Mouse (Mus musculus): ENCODE measurements around the gene Utf1.

Utf1 gene

DNA sequence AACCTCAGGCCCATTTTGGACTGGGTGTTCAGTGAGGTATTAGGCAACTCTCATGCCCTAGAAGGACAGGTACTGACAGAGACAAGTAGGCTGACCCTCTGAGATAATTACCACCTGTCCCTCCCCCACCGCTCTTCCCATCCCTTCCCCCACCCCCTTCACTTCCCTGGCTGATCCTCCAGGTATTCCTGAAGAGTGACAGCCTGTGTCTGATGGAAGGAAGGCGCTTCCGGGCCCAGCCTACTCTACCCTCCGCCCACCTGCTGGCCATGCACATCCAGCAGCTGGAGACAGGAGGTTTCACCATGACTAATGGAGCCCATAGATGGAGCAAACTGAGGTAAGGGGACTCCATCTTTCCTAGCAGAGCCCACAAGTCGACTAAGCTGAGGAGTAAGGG, 5.8 kb upstream of the Utf1 start:
- no peak for DNase-seq (ENCODE audit: low spot score in 2 of 2)

DNA sequence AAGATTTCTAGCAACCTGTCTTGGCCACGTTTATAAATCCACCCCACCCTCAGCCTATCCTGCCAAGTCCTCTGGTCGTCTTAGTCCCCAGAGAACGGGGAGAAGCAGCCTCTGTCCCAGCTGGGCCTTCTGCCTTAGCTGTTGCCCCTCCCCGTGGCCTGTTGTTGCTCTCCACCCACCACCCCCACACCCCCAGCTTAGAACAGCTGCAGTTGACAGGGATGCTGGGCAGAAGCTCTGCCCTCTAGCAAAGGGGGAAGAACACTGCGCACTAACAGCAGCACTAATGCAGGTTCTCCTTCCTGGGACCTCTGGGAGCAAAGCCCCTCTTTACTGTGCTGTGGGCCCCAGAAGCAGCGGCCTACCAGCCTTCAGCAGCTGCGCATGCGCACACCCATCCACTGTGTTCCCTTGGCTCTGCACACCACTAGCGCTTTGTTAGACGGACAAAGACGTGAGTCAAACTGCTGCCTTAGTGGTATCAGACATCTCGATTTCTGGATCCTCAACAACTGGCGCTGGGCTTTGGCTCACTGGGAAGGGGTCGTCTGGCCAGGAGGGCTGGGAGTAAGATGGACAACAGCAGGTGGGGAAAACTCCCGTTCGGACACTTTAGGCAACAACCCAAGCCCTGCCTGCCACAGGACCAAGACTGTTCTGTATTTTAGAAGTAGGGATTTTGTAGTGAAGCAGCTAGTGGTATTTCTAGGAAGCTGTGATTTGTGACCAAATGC, 2.9 kb upstream of the Utf1 start:
- no peak for DNase-seq (ENCODE audit: low spot score in 2 of 2)

DNA sequence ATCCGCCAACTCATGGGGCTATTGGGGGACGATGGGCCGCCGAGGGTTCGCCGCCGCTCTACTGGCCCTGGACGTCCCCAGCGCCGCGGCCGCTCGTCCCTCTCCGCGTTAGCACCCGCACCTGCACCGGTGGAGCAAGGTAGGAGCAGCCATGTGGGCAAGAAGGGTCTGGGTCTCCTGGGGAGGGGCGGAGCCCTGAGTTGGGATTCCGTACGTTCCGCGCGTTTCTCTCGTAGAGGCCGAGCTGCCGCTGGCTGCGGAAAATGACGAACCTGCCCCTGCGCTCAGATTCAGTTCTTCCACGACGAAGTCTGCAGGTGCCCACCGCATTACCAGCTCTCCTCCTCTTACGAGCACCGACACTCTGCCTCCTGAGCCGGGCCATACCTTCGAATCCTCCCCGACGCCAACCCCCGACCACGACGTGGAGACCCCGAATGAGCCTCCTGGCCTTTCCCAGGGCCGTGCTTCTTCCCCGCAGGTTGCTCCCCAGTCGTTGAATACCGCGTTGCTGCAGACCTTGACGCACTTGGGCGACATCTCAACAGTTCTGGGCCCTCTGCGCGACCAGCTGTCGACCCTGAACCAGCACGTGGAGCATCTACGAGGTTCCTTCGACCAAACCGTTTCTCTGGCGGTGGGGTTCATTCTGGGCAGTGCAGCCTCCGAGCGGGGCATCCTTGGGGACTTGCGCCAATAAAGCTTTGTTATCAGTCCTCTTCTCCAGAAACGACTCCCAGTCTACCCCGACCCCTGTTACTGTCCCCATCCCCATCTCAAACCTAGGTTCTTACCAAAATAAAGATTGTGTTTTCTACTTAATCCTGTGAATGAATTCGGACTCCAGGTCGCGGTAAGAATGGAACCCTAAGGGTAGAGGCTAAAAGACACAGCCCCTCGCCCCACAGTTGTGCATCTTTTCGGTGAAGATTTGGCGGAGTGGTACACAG, 977 bp downstream of the Utf1 start:
- DNase-seq (ENCODE audit: low spot score in 2 of 2), result no peak

DNA sequence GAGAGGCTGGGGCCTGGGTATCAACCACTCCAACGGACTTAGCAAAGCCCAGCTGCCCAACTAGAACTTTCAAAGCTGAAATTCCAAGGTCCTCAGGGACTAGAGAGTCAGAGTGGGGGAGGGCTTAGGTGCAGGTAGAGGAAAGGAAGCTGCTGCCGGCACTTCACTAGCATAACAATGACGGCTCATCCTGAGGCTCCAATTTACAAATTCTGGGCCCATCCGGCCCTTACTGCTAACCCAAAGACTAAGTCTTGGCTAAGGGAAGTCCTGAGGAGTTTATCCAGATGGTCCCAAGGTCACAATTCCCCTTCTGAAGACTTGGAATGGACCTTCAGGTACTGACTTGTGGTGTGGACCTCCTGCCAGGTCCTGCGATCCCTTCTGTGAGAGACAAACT, 1.9 kb downstream of the Utf1 start:
- DNase-seq (ENCODE audit: low spot score in 2 of 2), result no peak

DNA sequence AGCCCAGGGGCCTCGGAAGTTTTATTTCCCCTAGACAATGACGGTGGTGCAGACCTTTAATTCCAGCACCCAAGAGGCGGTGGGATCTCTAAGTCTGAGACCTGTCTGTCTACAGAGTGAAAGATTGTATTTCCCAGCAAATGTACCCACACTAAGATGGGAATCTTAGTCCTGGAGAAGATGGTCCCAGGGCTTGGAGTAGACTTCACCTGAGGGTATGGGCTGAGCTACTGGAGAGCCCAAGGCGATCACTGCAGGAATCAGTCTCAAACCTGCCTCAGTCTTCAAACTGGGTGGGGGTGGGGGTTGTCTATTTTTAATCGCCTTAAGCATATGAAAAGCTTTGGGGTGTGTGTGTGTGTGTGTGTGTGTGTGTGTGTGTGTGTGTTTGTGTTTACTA, 2.4 kb downstream of the Utf1 start:
- DNase-seq (ENCODE audit: low spot score in 2 of 2), result no peak

DNA sequence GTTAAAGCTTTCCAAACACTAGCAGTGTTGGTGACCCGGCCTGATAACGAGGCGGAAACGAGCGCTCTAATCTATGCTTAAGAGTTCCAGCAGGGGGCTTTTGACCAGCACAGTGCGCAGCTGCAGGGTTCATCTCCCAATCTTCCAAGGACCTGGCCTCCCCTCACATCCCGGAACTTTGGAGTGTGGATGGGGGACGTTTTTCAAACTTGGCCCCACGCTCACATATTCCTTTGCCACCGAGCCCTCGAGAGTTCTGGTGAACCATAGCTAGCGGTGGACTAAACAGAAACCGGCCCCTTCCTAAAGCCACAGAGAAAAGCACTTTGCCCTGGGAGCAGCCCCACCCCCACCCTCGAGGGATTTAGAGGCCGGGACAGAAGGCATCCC, 6.3 kb downstream of the Utf1 start:
- peak in 1 of 2 experiments; percentile 51 for DNase-seq (ENCODE audit: low spot score in 2 of 2)

DNA sequence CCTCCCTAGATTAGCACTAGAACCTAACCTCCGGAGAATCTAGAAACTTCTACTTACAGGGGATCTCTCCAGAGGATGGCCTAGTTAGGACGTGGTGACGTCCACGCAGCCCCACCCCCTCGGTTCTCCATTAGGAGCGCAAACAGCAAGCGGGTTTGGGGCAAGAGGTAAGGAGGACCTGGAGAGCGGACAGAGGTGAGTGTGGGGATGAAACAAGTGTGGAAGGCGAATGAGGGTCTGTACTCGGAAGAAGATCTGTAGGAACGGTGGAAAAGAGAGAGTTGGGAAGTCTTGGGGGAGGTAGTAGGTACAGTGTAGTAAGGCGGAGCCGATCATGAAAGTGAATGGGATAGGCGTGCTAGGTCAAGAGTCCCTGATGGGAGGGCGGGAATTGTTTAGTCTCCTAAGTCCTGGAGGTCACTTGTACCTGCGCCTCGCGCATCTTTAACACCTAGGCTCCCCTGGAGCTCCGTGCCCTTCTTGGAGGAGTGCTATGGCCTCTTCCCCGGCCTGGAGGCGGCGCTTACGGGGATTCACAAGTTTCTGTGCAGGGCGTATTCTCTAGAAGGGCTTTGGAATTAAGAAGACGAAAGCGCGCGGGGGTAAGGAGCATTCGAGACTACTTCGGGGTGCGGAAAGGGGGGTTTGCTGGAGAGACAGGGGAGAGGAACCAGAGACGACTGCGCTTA, 6.8 kb downstream of the Utf1 start:
- DNase-seq (ENCODE audit: low spot score in 2 of 2), result no peak

DNA sequence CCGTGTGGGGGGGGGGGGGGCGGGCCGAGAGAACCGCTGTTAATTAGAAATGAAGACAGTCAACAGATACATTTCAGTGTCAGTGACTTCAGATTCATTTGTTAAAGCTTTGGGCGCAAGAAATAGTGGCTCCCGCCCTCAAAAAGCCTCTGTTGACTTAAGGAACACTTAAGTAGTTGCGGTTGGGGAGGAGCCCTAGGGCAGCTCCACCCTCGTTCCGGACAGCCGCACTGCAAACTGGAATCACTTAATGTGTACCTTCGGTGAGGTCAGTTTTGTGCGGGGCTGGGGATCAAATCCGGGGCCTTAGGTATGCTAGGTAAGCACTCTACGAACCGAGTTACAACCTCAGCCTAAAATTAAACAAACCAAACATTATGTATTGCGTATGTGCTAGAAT, 7.5 kb downstream of the Utf1 start:
- DNase-seq (ENCODE audit: low spot score in 2 of 2), result no peak

DNA sequence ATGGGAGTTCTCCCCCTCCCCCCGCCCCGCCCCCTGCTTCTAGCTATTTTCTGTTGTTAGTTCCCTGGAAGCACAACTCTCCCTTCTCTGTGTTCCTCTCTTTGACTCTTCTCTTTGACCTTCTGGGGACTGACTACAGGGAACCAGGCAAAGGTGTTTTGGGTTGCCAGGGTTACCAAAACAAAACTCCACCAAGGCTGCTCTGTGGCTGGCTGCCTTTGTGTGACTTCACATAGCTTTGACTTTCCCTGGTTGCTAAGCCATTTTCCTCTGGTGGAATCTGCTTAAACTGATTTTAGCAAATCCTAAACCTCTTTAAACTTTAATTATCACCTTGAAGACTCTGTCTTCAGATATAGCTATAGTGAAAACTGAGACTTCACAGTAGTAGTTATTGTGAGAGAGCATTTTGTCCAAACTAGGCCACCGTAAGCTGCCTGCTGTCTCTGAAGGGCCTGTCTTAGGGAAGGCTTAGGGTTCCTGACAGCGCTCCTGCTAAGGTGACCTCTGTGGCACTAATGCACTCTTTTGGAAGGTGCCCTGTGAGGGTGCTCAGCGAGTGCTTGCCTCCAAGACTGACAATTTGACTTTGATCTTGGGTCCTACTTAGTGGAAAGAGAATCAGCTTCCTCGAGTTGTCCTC, 8.5 kb downstream of the Utf1 start:
- no peak for DNase-seq (ENCODE audit: low spot score in 2 of 2)

DNA sequence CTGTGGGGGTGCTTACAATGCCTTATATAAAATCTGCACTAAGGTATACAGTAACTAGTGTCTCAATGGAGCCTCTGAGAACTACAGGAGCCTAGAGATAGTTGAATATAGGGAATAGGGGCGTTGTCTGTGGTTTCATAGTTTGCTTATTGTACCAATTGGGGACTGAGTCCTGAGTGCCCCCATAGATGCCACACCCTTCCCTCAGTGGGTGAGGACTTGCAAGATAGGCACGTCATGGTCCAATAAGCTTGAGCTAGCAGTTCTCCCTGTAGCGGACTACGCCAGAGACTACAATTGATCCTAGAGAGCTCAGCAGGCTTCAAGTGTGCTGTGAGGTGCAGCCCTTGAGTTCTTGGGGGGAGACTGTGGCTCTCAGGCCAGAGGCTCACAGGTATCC, 11.9 kb downstream of the Utf1 start:
- DNase-seq (ENCODE audit: low spot score in 2 of 2), result no peak

DNA sequence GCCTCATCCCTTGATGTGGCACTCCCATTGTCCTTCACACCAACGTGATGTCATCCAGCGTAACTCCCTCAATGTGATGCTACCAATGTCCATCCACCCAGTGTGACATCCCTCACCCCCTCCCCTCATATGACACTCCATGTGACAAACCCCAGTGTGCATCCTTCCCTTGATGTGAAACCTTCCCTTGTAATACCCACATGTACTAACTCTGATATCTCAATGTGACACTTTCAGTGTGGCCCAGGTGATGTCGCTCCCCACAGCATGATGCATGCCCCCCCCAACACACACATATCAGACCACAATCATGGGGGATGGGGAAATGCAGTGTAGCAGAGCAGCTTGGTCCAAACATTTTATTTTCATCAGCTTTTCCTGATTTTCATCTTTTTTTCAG, 13.1 kb downstream of the Utf1 start:
- no peak for DNase-seq (ENCODE audit: low spot score in 2 of 2)

DNA sequence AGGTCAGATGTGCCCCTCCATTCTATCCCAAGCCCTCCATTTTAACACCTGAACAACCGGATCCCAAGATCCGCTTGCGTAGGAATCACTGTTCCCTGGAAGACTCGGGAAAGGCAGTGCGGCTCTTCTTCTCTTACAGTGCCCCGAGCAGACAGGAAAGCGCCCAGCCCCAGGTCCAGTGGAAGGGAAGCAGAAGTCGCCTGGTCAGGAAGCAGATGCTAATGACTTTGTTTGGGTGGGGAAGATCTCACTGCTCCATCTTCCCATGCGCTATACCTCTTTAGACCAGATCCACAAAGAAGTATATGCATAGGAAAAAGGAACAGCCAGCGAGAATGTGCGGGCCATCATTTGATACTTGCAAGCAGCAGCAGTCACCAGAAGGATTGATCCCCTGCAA, 13.8 kb downstream of the Utf1 start:
- no peak for DNase-seq (ENCODE audit: low spot score in 2 of 2)

DNA sequence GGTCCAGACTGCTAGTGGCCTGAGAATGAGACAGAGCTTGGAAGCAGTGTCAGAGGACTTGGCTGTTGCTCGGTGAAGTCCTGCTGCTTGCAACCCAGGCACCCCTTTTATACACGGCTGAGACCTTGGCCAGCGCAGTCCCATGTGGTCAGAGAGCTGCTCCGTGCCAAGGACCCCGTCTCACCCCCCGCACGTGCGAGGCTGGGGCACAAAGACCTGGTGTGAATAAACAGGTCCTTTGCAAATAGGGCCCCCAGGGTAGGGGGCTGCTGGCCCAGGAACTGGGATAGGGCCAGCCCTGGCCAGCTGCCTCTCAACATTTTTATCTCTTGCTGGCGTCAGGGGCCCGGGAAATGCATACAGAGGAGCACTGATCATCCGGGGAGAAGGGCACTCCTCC, 14.4 kb downstream of the Utf1 start:
- peak in 1 of 2 experiments; percentile 60 for DNase-seq (ENCODE audit: low spot score in 2 of 2)

DNA sequence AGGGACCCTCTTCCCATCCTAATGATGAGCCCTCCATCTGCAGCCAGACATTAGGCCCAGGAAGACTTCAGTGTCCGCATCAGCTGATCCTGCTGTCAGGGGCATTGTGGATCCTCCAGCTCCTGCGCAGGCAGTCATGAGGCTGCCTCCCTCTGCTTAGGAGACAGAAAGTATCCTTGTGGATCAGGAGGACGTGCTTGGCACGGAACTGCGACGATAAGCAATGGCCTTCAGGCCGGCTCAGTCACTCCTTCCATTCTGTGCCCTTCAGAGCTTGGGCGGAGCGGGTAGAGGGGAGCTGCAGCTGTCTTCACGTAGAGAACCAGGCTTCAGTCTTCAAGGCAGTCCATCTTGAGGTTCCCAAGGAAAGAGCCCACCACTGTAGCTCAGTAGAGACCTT, 17.6 kb downstream of the Utf1 start:
- no peak for DNase-seq (ENCODE audit: low spot score in 2 of 2)

DNA sequence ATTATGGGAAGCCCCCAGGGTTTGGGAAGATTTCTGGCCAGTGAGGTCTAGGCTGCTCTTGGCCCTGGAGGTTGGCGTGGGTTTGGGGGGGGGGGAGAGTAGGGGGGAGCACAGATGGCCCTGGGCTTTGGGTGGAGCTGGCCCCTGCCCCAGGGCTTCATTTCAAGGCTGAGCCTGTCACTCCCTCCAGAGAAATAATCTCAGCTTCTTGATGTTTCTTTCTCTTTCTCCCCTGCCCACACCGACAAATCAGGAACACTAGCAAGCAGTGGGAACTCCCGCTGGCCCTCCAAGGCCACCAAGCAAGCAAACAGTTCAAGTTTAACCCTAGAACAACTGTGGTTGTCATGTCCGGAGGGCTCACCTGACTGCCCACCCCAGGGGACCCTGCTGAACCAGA, 20.2 kb downstream of the Utf1 start:
- no peak for DNase-seq (ENCODE audit: low spot score in 2 of 2)

DNA sequence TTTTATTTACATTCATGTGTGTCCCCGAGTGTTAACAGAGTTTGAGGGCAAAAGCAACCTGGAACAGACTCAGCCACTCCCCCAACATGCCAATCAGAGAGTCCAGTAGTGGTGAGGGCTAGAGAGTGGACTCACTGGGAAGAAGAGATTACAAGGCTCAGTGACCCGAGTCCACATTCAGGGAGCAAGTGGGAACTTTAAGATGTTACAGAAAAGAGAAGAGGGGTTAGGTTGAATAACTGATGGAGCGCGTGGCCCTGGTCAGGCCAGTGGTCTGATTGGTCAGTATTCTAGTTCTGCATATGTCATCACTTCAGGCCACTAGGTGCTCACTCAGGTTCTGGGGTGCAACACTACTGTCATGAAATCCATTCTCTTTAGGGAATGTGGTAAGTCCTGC, 23.6 kb downstream of the Utf1 start:
- no peak for DNase-seq (ENCODE audit: low spot score in 2 of 2)

DNA sequence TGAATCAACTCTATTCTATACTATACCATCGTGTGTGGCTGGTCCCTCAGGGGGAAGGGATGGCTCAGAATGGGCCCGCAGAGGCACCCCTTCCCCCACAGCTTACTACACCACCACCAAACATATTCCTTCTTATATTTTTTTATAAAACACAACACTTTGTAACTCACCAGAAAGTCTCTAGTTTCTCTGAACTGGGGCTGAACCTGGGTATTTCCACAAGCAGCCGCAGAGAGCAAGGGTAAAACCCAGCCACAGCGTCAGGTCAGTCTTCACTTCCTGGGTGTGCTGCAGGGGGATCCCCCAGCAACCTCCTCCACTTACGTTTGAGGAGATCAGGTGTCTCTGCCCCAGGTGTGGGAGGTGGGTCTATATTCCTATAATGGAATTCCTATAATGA, 24.8 kb downstream of the Utf1 start:
- no peak for DNase-seq (ENCODE audit: low spot score in 2 of 2)

DNA sequence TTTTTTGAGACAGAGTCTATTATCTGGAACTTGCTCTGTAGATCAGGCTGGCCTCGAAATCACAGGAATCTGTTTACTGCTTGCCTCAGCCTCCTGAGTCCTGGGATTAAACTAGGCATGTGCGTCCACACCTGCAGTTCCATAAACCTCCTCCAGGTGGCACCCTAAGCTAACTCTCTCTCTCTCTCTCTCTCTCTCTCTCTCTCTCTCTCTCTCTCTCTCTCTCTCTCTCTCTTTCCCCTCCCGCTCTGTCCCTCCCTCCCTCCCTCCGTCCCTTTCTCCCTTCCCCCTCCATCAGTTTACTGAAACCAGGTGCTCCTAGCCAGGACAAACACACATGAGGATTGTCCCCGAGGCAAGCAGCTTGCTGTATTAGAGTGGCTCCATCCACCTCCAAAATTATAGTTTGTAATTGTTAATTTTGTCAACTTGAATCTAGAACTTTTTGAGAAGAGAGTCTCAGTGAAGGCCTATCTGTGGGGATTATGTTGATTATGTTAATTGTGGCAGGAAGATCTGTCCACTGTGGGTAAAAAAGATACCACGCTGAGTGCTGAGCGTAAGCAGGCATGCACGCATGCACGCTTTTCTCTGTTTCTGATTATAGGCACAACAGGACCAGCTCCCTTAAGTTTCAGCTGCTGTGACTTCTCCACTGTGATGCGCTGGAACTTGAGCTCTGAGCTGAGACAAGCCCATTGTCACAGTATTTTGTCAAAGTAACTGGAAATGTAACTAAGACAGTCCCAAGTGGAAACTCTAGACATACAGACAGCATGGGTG, 25.9 kb downstream of the Utf1 start:
- DNase-seq (ENCODE audit: low spot score in 2 of 2), result peak; percentile 71 to 85

DNA sequence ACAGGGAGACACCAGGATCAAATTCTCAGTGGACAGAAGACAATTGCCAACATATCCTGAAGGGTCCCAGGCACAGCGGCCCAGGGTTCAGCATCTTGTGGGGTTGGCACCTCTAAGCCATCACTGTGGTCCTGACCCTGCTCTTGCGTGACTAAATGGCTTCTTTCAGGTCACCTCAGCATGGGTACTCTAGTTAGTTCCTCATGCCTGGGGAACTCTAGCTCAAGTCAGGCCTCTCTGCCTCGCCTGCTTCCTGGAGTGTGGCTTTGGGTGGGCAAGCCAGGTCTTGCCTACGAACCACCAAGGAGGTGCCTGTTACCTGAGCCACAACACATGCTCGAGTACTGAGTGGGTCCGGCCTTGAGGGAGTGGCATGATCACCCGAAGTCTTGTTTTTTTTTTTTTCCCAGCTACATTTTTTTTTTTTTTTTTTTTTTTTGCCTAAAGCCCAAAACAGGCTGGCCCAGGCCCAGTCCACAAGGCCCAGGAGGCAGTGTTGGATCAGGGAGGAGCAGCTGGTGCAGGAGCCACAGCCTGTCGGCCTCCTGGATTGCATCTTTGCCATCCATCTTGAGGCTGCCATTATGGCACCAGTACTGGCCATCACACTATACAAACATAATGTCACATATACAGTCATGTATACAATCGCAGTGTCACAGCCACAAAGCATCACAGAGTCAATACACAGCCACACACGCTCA, 26.8 kb downstream of the Utf1 start:
- DNase-seq (ENCODE audit: low spot score in 2 of 2), result no peak

DNA sequence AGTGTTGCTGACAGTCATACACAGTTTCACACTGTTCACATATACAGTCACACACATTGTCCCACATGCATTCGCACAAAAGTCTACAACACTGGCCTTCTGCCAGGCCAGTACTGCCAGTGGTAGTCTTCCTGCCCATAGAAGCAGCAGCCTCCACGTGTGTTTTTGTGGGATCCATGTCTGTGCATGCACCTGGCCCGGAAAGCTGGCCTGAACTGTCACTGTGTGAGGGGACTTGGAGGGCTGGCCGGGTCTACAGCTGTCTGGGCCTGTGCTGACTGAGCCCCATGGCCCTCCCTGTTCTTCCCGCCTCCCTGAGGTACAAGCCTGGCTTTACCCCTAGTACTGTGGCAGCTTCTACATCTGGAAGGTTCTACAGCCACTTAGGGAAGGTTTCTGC, 27.4 kb downstream of the Utf1 start:
- DNase-seq (ENCODE audit: low spot score in 2 of 2), result no peak

DNA sequence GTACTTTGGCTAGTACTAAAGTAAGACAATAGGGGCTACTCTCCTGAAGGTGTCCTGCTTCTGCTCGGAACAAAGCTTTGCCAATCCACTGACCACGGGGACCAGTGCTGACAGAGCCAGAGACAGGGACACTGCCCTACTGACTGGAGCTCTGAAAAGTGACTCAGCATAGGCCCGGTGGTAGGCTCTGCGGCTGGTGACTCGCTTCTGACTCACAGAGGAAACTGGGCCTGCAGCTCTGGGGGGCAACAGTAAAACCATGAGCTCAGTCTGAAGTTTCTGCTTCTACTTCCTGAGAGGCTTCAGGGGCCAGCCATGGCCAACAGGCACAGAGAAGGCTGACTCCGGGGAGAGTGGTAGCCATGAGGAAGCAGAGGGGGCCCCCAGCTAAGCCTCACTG, 27.8 kb downstream of the Utf1 start:
- DNase-seq (ENCODE audit: low spot score in 2 of 2), result no peak

Data from urinary bladder, postnatal 4 days (tissue).